Mouse (Mus musculus) gastrocnemius, adult 18-20 months (tissue): ENCODE measurements around the gene Adck2. TPM values are rescaled to one million over a fixed set of nuclear protein-coding genes. Genes with fewer than 3 reads are reported as not detected.

Experiments used
- DNase-seq: peaks from one replicate; pipeline ENCODE4 v3.0.0; 2021; ENCODE audit warnings: low spot score
- long read RNA-seq, 2 experiments: library from polyadenylated mRNA; stranded (forward); transcript quantifications; one replicate each; pipeline ENCODE4 v2.0.0; 2021
- total RNA-seq, 2 experiments: library from RNA; stranded (reverse); gene quantifications; 2 replicates each; pipeline ENCODE4 v1.2.3; 2021

Adck2 gene
- total RNA-seq: 1 to 10 TPM; 4.3 to 4.9 TPM
- long read RNA-seq, experiment 1, transcript Adck2-204 (8 exons, 3,542 nt): major isoform, 6 of 8 reads
- long read RNA-seq, experiment 1, partial matches to known transcripts: 0 of 8 reads
- long read RNA-seq, experiment 1, other reads (novel, unspliced or antisense): 2 of 8 reads
- long read RNA-seq, experiment 2, partial matches to known transcripts: 1 of 6 reads
- long read RNA-seq, experiment 2, other reads (novel, unspliced or antisense): 1 of 6 reads

DNA sequence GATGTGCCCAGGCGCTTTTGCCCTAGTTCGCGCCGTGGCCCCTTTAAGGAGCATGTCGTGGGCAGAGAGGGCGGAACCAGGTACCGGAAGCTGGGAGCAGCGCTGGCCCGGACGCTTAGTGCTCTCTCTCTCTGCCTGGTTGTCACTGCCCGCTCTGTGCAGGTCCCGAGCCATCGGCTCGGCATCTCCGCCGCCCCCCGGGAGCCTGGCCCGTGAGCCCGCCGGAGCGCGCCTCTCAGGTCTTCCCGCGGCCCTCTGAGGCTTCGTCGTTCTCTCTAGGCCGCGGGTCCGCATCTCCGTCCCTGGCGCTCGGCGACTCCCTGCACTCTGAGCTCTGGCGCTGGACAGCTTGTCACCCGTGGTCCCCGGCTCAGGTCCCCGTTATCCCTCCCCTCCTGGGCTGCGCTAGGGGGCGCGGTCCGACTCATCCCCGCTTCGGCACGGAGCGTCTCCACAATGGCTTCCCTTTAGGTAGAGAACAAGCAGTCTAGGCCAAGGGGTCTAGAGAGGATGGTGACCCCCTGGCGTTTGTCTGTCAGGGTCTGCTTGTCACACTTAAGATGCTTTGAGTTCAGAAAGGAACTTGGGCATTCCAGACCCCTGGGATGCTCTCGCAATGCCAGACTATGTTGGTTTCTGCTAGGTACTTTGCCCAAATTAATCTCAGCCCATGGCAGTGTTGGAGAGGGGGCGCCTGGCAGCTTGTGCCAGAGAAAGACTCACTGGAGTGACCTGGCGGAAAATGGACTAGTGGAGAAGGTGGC is at the start of gene Adck2:
Gene Adck2, plus strand, starts transcription at position 83 of the 764 bp plus-strand sequence.
- DNase-seq: peak; percentile 75

DNA sequence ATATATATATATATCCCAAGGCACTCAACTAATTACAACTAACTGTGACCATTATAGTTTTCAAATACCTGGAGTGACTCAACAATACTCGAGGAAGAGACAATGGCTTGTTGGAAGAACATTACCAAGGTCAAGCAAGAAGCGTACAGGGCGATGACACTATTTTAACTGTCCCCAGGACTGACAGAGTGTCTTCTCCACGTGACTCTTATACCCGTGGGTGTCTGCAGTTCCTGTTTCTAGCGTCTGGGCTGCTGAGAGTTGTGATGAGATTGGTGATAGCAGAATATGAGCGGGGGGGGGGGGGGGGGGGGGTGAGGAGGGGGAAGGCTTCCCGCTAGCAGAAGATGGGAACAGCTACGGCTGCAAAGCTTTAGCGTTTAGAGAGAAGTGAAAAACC is 46.9 kb upstream of the Adck2 start:
- DNase-seq: no peak

DNA sequence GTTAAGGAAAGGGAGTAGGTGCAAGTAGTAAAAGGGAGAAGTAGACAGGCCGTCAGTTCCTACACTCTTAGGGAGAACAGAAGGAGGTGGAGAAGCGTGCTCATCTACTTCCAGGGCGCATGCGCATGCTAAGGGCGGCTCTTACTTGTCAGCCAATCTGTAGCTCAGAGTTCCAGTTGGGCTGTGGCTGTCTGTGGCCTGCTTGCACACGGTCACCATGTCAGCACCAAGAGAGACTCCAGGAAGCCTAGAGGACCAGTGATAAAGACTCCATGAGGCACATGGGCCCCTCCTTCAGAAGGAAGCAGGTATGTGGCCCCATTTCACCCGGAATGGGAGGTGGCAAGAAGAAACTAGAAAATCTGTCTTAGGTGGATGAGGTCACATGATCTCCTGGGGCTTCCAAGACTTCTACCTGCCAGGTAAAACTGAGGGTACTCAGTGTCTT is 46.3 kb upstream of the Adck2 start:
- DNase-seq: no peak

DNA sequence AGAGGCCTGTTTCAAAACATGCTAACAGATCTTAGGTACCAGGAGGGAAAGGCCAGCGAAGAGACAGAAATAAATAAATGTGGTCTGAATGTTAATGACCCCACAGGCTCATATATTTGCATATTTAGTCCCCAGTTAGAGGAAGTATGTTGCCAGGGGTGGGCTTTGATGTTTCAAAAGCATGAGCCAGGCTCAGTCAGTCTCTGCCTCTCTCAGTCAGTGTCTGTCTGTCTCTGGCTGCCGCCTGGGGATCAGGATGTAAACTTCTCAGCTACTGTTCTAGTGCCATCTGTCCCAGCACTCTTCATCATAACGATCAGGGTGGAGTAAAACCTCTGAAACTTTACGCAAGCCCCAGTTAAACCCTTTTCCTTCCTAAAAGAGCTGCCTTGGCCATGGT is 45.9 kb upstream of the Adck2 start:
- no peak for DNase-seq

DNA sequence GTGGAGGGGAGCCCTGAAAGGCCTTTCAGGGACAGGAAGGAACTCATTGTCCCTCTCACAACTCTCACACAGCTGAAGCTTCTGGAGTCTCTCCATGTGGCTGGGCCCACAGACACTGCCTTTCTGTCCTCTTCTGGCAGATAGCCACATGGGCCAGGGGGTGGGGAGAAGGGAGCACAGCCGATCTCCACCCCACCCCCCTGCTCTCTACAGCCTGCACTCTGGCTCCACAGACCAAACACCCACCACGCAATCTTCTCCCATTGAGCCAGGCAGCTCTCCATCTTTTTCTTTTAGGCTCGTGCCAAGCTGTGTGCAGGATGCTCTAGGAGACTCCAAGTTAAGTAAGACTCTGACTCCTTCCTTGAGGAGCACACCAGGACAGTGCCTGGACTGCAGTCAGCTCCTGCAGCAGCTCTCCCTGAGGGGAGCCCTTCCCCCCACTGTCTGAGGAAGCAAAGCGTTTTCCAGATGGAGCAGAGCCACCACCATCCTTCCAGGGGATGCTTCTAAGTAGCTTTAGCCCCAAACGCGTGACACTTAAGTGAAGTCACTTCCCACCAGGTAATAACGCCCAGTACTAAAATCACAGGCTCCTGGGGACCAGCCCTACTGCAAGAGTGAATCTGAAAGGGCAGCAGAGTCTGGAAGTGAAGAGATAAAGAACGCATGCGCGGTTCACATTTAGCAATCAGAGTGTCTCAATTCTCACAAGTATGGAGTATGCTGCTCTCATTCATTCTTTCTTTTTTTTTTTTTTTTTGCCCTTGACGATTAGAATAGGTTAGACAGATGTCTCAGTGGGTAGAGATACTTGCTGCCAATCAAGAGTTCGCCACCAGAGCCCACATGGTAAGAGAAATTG is 44.8 kb upstream of the Adck2 start:
- DNase-seq: peak; percentile 79

DNA sequence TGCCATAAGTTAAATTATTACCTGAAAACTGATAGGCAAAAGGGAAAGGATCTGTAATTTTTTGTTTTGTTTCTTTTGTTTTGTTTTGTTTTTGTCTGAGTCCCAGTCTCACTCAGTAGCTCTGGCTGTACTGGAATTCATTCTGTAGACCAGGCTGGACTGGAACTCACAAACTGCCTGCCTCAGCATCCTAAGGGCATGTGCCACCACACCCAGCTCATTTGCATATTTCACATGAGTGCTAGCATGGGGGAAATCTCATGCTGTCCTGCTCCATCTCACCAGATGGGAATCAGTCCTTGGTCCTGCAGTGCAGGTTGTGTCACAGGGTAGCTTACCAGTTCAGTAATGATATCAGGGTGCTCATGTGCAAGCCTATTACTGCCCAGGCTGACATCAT is 38.7 kb upstream of the Adck2 start:
- DNase-seq: no peak

DNA sequence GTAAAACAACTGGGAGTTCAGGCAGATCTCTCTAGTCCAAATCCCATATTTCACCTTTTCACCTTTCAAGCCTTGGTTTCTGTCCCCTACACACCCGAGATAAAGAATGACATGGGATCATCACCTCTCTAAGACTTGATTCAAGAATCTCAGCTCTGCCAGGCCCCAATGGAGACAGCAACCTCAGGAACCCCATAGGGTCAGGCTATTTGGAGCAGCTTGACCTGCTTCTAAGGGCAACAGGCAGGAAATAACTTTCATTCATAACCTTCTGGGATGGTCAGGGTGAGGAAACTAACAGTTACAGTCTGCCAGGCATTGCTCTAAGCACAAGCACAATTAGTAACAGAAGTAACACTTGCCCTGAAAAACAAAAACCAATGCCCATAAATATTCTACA is 37.1 kb upstream of the Adck2 start:
- no peak for DNase-seq

DNA sequence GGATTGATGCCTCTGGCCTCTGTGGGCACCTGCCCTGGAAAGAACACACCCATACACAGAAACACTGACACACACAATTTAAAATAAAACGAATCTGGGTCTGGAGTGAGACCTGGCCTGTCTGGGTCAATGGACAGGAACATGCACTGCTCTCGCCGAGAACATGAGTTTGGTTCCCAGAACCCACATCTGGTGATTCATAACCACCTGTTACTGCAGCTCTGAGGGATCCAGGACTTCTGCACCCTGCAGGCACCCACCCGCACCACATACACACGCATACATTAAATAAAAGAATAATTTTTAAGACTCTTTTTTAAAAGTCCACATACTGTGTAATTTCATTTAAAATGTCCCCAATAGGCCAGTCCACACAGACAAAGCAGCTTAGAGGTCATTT is 36.4 kb upstream of the Adck2 start:
- no peak for DNase-seq

DNA sequence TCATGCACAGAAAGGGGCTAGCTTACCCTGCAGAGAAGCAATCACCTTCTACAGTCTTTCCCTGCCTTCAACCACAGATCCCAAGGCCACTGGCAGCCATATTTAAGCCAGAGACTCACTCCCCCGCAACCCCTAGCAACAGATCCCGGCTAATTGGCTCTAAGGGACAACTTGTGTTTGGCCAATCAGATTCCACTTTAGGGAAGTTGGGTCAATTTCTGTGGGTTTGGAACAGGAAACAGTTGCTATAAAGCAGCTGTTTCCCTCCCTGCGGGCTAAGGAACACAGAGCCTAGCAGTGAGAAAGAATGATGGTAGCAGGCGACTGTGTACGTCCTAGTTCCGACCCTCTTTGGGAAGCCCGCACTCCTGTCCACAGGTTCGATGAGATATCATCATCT is 35.4 kb upstream of the Adck2 start:
- no peak for DNase-seq

DNA sequence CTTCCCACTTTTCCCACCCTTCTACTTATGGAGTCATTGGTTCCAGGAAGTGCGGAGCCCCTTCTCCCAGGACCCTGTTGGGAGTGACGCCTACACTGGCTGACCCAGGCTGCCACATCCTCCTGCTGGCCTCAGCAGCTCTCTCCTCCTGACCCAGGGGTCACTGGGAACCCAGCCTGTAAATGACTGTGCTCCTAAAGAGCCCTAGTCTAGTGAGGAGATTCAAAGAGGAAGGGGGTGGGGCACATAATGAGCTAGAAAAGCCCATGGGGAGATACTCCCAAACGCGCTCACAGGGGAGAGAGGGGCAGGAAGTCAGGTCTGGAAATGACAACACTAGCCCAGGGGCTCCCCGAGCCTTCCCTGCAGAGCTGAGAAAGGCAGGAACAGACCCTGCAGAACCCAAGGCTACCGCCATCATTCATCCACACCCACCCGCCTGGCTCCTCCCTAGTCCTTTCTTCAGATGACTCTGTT is 34.0 kb upstream of the Adck2 start:
- peak; percentile 57 for DNase-seq

DNA sequence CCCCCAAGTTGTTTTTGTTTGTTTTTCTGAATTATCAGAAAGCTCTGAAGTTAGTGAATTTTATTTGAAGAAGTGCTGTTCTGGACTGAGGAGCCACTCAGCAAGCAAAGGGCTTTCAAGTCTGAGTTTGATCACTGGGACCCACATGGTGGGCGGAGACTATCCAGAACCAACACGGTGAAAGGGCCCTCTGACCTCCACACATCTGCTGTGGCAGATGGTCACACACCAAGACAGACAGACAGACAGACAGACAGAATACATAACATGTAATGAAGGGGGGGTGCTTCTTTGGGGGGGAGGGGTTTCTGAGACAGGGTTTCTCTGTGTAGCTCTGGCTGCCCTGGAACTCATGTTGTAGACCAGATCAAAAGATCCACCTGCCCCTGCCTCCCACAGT is 33.1 kb upstream of the Adck2 start:
- no peak for DNase-seq

DNA sequence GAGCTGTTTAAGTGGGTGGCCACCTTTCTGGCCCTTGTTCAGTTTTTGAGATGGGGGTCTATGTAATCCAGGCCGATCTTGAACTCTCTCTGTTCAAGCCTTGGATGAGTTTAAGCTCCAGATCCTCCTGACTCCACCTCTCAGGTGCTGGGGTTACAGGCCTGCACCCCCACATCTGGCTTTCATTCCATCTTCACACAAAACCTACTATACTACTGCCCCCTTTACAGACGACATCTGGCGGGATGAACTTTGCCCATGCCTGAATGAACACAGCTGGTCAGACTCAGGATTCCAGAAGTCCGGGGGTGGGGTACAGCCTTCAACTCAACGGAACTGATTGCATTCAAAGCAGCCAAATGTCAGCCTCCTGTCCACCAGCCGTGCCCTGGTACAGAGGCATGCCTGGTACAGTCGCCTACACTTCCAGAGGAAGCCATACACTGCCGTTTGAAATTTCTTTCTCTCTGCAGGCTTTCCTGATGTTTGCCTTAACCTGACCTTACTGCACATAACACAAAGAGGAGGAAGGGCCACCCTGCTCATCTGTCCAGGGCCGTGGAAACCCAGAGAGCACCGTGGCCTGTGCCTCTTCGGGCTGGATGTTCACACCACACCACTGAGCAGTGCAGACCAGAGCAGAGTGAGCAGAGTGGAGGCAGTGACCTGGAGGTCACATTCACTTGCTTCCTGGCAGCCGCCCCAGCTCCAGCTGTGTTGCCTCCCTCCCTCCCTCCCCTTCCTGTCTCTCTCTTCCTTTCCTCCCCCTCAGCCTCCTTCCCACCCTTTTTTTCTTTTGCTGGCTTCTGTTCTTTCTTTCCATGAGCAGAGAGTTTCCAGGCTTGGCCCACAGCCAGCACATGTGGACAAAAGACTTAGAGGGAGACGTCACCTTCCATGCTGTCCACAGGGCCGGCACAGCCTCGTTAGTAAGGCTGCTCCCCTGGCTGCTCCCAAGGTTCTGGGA is 30.8 kb upstream of the Adck2 start:
- peak; percentile 88 for DNase-seq

DNA sequence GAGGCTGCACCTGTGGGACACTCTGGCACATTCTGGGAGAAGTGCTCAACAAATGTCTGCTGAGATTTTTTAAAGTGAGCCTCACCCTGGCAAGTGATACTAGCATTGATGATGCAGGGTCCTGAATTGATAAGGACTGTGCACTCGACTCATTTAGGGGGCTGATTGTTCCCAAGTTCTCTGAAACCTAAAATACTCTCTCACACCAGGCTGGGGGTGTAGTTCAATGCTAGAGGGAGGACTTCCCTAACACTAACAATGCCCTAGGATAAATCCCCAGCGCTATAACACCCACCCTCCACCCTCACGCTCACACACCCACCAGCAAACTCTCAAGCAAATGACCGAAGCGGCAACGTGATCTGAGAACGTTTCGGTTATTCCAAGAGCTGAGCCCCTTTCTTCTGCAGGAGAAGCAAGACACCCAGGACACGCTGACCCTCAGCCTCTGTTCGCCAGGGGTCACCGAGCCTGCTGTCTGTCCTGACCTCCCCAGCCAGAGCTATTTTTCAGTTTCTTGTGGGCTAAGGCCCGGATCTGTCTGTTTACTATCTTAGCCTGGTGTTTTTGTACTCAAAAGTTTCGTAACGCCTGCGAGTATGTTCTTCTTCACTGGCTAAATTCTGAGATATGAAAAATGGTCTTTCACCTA is 29.8 kb upstream of the Adck2 start:
- DNase-seq: no peak

DNA sequence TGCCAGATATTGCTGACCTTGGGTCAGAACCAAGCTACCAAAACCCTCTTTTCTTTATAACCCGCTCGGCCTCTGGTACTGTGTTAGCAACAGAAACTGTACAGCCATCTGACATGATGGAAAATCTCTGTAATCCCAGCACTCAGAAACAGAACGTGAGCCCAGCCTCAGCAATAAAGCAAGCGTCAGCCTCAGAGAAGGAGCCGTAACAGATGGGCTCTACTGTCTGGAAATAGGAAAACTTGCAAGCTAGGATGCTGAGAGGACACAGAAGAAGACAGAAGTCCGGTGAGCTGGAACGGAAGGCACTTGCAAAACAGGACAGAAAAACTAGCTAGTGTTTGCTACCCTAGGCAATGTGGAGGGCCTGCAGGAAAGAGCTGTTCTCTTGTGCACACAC is 28.2 kb upstream of the Adck2 start:
- DNase-seq: no peak

DNA sequence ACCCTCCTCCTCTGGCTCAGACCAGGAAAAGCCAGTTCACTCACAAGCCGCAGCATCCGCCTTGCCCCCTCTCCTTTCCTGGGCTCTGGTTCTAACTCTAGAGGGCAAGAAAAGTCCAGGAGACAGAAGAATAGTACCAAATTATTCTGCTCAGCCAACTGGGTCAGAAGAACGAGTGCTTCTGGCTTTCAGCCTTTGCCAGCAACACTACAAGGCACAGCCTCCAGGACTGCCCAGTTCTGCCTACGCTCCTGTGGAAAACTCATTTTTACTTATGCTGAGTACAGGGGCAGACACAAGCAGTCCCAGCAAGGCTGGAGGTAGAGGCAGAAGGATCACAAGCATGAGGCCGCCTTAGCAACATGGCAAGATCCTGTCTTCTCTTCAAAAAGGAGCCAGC is 25.6 kb upstream of the Adck2 start:
- no peak for DNase-seq

DNA sequence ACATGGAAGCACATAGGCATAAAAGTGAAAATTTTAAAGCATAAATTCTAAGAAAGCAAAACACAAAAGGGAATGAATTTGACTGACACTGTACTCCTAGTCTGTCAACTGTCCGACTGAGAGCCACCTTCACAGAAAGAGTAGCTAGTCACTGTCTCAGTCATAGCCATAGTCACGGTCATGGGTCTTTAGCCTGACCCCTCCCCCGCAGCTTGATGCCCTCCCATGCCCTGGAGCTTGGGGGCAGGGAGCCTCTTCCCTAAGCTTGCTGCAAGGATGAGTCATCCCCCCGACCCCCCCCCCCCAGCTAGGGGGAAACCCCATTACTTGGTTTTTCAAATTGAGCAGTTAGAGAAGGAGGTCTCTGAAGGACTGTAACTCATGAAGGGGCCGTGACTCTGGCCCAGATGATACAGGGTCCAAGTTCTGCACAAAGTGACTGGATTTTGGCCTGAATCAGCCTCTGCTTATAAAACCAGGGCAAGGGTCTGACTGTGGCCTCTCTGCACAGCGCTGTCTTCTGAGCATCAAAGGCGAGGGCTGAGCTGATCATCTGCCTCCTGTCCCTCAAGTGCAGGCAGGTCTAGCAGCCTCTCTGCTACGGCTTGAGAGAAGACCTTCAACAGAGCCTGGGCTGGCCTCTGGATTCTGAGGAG is 21.6 kb upstream of the Adck2 start:
- DNase-seq: no peak

DNA sequence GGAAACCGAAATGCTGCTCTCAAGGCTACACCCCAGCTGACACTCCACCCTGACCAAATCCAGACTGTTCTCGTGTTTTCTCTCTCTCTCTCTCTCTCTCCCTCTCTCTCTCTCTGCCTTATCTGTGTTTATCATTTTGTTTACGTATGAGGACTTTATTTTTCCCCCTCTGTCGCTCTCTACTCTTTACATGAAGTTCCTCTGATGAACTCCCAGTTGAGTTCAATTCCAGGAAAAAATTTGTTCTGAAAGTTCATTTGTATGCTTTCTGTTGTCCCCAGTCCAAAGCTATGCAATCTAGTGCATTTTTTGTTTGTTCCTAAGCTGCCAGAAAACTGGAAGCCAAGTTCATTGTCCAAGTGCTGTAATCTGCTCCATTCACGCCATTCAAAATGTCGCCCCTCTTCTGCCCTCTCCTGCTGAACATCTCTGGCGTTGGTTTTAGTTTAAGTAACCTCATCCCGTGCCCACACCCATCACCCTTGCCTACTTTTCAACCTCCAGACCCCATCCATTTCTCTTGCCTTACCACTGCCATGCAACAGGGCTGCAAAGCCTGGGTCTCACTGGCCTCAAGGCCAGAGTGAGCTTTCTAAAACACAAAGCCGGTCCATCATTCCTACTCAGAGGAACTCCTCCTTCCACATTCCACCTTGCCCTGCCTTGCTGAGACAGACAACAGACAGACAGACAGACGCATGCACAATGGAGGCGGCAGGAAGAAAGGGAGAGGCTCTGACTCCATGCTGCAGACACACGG is 18.6 kb upstream of the Adck2 start:
- DNase-seq: no peak

DNA sequence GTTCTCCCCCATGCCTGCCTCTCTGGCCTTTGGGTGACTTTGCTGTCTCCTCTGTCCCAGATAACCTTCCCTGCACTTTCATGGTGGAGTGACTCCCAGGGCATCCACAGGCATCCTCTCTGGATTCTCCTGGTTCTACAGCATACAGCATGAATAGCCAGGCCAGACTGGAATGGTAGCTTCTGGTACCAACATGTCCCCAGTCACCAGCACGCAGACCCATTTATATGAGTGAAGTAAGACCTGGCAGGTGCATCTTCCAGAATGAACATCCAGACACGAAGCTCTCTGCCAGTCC is 18.1 kb upstream of the Adck2 start:
- DNase-seq: no peak

DNA sequence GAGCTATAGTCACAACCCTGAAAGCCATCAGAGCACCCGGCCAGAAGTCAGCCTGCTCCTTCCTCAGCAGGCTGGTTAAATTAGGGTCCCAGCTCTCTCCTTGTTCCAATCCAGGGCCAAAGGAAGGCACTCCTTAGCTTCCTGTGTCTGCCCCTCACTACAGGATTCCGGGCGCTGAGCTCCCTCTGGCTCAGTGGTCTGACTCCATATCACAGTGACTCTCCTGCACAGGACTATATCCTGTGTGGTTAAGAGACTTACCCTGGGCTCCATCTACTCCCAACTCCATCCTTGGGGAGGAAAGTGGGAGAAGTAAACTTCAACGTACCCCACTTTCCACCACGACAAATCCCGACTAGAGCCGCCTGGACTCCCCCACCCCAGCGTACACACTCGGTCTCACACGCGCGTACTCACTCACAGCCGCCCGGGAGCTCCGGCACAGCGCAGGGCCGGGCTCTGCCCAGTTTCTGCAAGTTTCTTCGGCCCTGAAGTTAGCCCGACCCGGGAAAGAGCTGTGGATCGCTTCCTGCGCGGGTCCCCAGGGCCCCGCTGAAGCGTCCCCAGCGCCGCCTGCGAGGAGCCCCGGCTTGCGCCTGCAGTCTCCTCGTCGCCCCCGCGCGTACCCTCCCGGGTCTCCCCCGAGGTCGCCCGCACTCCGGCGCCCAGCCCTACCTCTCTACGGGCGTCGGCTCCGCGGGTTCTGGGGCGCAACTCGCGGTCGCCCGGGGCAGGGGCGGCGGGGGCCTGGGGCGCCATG is 16.6 kb upstream of the Adck2 start:
- DNase-seq: peak; percentile 25
